In the genomic region with DNA sequence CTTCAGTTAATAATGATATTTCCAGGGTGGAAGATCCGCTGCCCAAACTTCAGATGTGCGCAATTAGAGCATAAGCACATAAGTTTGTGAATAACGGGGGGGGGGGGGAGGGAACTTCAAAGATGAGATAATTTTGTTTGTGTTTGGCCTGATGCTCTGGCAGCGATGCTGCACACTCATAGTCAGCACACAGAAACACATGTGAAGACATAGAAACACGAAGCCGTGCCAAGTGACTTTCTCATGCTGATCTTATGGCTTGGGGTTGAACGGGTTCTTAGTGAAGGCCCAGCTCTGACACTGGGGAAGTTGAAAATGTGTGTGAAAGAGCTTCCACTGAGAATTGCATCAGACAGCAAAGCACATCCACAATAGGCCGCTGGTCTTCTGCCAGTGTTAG, we compare ENCODE assay signal across 26 mouse cellular contexts.
"Had no signal": no experiment of that assay in that cellular context is flagged by ENCODE, and none has a peak within 500 bp of the region (broad histone marks: within the 10 kb centered on the region; RNA-seq: fewer than 3 reads in every experiment).

No protein-coding gene starts in this region.

- ATAC-seq: hindbrain, embryonic 16.5 days; inflammation-experienced regulatory T-cells, adult 6 months; intestine, embryonic 15.5 days; intestine, postnatal 0 days had no signal

- H3K4me3 ChIP-seq: heart, embryonic 10.5 days; heart, embryonic 12.5 days; hindbrain, embryonic 10.5 days; hindbrain, embryonic 12.5 days; intestine, embryonic 15.5 days; layer of hippocampus, adult 2 months; left cerebral cortex, adult 2 months; limb, embryonic 10.5 days; limb, embryonic 12.5 days; liver, embryonic 13.5 days had no signal

- H3K27ac ChIP-seq: heart, embryonic 10.5 days; hindbrain, embryonic 10.5 days; hindbrain, embryonic 12.5 days; hindbrain, embryonic 14.5 days; intestine, embryonic 15.5 days; layer of hippocampus, adult 2 months; left cerebral cortex, adult 2 months; limb, embryonic 10.5 days; limb, embryonic 12.5 days; liver, embryonic 13.5 days had no signal

- H3K9ac ChIP-seq: heart, embryonic 12.5 days; hindbrain, embryonic 12.5 days; hindbrain, embryonic 14.5 days; intestine, embryonic 15.5 days; limb, embryonic 12.5 days; liver, embryonic 13.5 days had no signal

- DNase-seq: gastrocnemius, postnatal 10 days; gastrocnemius, postnatal 25 days; heart, adult 18-20 months; heart, postnatal 10 days; heart, postnatal 4 days; kidney, adult 18-20 months; kidney, adult 8-10 months; kidney, postnatal 10 days; kidney, postnatal 25 days; kidney, postnatal 4 days; liver; liver, embryonic 13.5 days had no signal

- H3K27me3 ChIP-seq: heart, embryonic 12.5 days; hindbrain, embryonic 12.5 days; intestine, embryonic 15.5 days; limb, embryonic 12.5 days; liver, embryonic 13.5 days had no signal

- H3K36me3 ChIP-seq: heart, embryonic 10.5 days; heart, embryonic 12.5 days; hindbrain, embryonic 10.5 days; hindbrain, embryonic 12.5 days; intestine, embryonic 15.5 days; limb, embryonic 10.5 days; limb, embryonic 12.5 days; liver, embryonic 13.5 days had no signal

- H3K4me2 ChIP-seq: heart, embryonic 12.5 days; hindbrain, embryonic 12.5 days; hindbrain, embryonic 14.5 days; intestine, embryonic 15.5 days; limb, embryonic 12.5 days; liver, embryonic 11.5 days; liver, embryonic 13.5 days had no signal

- H3K4me1 ChIP-seq: heart, embryonic 10.5 days; heart, embryonic 12.5 days; hindbrain, embryonic 10.5 days; hindbrain, embryonic 12.5 days; intestine, embryonic 15.5 days; limb, embryonic 10.5 days; limb, embryonic 12.5 days; liver, embryonic 13.5 days had no signal

- H3K9me3 ChIP-seq: heart, embryonic 10.5 days; heart, embryonic 12.5 days; hindbrain, embryonic 10.5 days; hindbrain, embryonic 12.5 days; intestine, embryonic 15.5 days; limb, embryonic 10.5 days; limb, embryonic 12.5 days; liver, embryonic 13.5 days had no signal
